Mouse (Mus musculus): ENCODE measurements around the gene Hlf.

Hlf gene

GRCm38 (mm10) chr11:90370789-90371291 is 19.9 kb downstream of the Hlf start:
- peak; percentile 49 for DNase-seq

DNA sequence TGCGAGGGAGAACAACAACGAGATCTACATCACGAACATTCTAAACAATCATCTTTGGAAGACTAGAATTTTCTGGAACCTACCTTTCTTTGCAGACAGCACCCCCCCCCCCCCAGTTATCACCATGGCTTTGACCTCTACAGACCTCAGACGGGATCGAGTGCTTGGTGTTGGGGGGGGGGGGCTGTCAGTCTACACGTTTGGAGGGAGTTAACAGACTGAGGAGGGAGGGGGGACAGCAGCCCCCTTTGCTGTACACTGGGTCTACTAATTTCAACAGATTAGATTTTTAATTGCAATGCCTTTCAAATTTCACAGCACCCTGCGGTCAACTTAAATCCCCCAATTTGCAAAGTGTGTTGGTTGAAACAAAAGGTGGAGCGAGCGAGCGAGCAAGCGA is 20.3 kb downstream of the Hlf start:
- DNase-seq = no peak

GRCm38 (mm10) chr11:90369605-90370004 is 21.1 kb downstream of the Hlf start:
- peak; percentile 92 for DNase-seq

- no peak for DNase-seq
Measured at GRCm38 (mm10) chr11:90369115-90369514, 21.6 kb downstream of the Hlf start.

- DNase-seq = no peak
Measured at GRCm38 (mm10) chr11:90367894-90368860, 22.5 kb downstream of the Hlf start.

DNA sequence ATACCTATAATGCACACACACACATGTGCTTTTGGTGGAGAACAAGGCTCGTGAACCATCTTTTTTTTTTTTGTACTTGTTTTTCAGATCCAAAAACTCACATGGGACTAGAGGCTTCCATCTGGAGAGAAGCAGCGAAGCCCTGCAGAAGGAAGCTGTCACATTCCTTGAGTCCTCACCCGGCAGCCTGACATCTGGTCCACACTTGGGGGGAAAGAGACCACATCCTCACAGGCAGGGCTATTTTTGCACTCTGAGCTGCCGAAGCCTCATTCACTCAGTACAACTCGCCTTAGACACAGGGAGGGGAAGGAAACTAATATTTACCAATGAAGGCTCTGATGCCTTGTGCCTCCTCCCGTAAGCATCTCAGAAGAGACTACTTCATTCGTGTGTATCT is 25.8 kb downstream of the Hlf start:
- no peak for DNase-seq

GRCm38 (mm10) chr11:90363821-90364497 is 26.7 kb downstream of the Hlf start:
- DNase-seq = peak; percentile 72

GRCm38 (mm10) chr11:90363406-90363805 is 27.3 kb downstream of the Hlf start:
- DNase-seq = peak; percentile 69

DNA sequence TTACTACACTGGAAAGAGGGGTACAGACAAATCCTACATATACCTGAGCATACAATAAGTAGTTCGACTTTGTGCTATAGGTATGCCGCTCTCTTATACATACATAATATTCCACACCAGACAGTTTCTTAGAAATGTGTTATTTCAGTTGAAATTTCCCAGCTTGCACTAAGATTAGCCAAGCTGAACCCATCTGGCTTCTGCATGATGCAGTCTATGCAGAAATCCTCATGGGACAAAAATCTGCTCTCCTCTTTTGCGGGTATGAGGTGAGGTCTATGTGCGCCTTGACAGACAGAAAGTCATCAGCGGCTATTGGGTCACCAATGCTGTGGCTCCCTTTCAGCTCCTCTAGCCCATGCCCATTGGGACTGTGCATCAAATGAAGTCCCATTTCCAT is 30.2 kb downstream of the Hlf start:
- DNase-seq = no peak

DNA sequence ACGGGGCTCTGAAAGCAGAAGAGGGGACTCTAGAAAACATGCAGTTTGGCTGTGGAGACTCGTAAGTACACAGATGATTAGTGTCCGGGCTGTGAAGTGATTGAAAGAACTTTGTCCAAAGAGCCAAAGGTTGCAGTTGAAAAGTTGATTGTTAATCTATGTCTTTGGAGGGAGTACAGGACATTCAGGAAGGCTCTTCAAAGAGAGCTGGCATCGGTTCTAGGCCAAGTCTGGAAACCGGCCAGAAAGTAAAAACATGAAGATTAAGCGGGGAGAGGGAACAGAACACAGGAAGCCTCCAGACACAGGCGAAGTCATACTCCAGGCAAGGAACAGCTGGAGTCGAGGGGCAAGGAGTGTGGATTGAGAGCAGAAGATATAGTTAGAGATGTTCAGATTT is 32.6 kb downstream of the Hlf start:
- peak; percentile 75 for DNase-seq

DNA sequence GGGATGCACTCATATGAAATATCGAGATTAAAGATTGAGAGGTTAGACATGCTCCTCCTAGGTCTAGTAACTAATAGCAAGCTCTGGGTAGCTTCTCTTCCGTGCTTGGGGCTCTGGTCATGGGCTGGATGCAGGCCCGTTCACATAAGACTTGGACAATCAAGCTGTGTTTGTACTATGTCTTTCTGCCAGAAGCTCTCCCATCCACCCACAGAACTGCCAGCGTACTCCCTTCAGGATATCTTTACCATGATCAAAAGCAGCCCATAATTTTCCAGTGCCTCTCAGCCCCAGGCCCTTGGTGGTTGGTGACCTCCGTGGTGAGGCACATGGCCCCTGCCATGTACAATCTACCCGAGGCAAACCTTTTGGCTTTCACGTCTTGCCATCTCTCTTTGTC is 33.3 kb downstream of the Hlf start:
- DNase-seq = no peak

DNA sequence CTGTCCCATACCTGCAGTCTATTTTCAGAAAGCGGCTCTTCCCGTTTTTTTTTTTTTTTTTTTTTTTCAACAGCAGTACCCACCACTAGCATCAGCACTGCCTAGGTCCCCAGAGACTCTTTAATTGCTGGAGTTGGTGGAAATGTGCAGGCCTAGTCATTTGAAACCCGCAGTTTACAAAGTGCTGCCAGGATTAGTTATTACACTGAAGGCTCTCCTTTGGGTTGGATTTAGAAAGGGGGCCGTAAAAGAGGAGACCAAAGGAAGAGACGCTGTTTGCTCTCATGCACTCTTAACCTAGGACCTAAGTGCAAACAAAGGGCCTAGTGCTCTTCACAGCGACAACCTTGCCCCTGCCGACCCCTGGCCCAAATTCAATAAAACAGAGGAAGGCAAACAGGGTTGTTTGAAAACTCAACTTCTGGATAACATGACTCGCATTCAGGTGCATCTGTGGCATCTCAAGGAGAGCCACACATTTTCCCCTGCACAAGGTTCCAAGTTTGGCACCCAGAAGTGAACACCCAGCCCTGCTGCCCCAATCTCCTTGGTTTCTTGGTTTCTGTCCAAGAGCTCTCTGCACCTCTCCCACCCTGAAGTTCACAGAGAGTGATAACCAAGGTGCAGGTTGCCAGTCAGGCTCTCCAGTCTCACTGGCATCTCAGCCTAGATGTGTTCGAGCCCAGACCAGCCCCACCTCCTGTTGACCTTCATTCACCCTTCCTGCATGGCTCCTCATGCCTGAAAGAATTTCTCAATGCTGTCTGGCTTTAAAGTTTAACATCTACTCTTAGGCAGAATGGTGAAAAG is 34.0 kb downstream of the Hlf start:
- DNase-seq = peak; percentile 65

GRCm38 (mm10) chr11:90356036-90356435 is 34.7 kb downstream of the Hlf start:
- DNase-seq = no peak

DNA sequence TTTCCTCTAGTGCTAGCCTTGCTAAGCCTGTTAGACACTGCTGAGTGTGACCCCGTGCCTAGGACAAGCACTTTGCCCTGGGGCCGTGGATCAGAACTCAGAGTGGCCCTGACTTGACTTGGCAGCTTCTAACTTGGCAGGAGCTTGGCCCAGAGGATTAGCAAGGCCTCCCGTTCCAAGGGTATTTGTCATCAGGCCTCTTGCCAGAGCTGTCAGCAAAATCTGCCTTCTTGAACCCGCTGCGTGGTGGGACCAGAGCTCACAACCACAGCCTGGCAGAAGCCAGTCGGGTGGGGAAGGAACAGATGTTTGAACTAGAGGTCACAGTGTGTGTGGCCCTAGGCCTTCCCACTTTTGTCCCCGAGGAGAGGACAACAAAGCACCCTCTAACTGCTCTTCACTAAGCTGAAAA is 35.4 kb downstream of the Hlf start:
- peak; percentile 90 for DNase-seq

GRCm38 (mm10) chr11:90352696-90353095 is 38.0 kb downstream of the Hlf start:
- no peak for DNase-seq

- DNase-seq = no peak
Measured at GRCm38 (mm10) chr11:90350153-90350512, 40.6 kb downstream of the Hlf start.

GRCm38 (mm10) chr11:90349486-90350152 is 41.1 kb downstream of the Hlf start:
- no peak for DNase-seq

- DNase-seq = no peak
Measured at GRCm38 (mm10) chr11:90347667-90348459, 42.8 kb downstream of the Hlf start.

GRCm38 (mm10) chr11:90345746-90346145 is 44.9 kb downstream of the Hlf start:
- no peak for DNase-seq

GRCm38 (mm10) chr11:90342858-90343257 is 47.8 kb downstream of the Hlf start:
- DNase-seq = peak; percentile 56

DNA sequence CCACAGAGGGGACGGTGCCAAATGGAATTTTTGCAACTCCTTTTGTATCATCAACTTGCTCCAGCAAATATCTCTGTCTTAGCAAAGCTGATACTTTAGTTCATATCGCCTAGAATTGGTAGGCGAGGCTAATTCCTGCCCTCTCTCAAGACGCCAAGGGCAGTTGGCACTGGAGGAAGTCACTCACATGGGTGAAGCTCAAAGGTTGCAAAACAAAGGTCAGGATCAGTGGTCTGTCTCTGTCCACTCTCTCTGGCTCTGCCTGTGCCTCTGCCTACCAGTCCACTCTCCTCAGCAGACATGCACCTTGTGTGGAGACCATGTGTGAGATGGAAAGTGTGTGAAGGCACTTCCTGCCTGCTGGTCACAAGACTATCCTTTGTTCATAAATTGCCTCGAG is 48.4 kb downstream of the Hlf start:
- peak; percentile 78 for DNase-seq

DNA sequence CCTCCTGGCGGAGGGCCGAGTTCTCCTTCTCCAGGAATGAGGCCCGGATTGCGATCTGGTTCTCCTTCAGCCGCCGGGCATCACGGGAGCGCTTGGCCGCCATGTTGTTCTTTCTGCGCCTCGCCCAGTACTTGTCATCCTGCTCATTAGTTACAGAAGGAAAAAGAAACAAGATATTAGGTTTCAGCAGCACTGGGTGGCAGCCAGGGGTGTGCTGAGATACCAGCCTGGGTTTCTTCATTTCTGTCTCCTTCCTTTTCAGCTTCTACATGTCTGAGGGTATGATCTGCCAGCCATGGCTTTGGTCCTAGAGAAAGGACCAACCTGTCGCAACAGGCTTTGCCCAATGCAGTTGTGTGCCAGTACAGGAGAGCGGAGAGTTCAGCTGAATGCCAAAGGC is 49.9 kb downstream of the Hlf start:
- DNase-seq = no peak
